1 mouse cellular context compared by ENCODE assay signal in genomic region chr3:144721860-144722256, GRCm38 (mm10).
TF ChIP-seq lines count a peak whose summit lies in the region.

No protein-coding gene starts in this region.

TF ChIP-seq in CH12.LX, 34 proteins besides CTCF, POLR2A, EP300 and RAD21 (continued from another document):
- TF ChIP-seq GABPA (IDR thresholded peaks at IDR 0.05; ENCODE audit: insufficient replicate concordance, low read depth, low read length) (no peak), SMC3 (IDR thresholded peaks at IDR 0.05; ENCODE audit: low read depth, low read length) (no peak), USF2 (conservative IDR thresholded peaks at IDR 0.05; ENCODE audit: low read depth, low read length) (no peak), USF1 (IDR thresholded peaks at IDR 0.05; ENCODE audit: low read depth, low read length) (no peak)
